Mouse (Mus musculus) spleen, embryonic (tissue): Measurements from ENCODE around the gene Ift43.

ENCODE experiments used
- CTCF ChIA-PET: fragments of 350-600 bp; sonication (Branson Sonifier 250); formaldehyde crosslinking; loops from one replicate; lab custom pipeline; 2022; lab: Charles Lee

The Ift43 gene

DNA sequence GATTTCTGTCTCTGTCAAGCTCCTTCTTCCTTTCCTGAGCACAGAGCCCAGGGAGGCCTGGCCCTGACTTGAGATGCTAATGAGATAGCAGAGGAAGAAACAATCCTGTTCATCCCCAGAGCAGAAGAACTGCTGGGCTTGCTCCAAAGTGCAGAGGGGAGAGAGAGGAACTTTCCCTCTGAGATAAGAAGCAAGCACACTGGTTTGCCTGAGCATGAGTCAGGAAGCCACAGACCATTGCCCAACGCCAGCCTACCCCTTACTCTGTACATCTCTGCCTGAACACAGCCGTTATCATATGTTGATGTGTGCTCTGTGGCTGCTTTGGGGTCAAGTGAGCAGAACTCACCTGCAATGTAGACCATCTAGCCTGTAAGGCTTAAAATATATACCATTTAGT lies 83.9 kb downstream of the Ift43 start:
- CTCF ChIA-PET: no interaction called here

DNA sequence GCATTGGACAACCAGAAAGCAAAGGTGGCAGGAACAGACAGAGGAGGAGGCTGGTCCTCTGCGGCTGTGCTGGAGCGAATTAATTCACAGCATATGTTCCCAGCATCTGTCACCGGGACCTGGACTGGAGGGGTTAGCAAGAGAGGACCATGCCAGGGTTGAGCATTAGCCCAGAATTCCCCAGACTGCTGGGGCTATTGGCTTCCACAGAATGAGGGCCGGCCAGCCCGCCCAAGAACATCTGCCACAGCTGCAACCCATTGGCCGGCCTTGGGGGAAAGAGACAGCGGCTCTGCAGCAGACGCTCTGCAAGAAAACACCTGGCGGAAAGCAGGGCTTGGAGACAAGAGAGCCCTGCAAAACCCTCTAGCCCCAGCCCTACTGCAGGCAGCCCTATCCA lies 84.7 kb downstream of the Ift43 start:
- CTCF ChIA-PET: interaction anchor here (0.6 kb wide), 1 partner anchor 27 kb away, joined by 4 read pairs; no protein-coding TSS in a partner anchor

DNA sequence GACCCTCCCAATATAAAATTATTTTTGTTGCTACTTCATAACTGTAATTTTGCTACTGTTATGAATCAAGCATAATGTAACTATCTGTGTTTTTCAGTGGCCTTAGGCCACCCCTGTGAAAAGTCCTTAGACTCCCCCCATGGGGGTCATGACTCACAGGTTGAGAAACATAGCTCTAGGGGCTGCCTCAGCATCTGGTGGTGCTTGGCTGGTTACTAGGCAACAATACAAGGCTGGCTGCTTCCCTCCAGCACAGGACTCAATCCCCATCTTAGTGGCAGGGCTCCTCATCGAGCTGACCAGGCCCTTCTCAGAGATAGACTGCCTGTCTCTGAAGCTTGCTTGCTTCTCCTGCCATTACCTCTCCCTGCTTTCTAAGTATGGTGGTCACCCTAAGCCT lies 86.4 kb downstream of the Ift43 start:
- CTCF ChIA-PET: no interaction called here

DNA sequence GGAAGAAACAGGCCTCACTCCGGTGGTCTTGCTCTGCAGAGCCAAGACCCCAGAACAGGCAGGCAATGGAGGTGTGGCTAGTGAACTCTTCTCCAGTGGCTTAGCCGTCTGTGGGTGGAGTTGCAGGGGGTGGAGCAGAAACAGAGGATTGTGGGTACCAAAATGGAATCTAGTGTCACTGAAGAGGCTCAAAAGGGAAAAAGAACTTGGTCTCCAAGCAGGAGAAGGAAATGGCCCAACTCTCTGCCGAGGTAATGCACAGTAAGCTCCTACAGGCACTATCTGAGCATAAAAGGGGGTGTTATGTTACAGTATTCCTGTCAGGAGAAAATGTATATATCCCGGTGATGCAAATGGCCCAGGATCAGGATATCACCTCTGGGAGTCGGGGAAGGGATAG lies 86.9 kb downstream of the Ift43 start:
- CTCF ChIA-PET: no interaction called here

DNA sequence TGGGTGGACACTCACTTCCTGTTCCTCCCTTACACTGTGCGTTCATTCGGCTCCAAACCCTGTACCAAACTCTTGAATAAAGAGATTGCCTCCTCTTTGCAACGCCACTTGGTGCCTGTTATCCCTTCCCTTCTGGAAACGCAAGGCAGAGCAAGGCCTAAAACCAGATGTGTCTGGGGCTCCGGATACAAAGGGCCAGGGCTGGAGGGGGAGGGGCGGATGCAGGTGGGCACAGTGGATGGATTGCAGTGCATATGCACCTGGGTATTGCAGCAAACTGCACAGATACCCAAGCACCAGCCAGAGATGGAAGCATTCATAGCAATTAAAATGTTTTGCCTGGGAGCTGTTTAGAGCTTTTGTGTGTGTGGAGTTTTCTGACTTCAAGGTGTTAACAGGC lies 91.0 kb downstream of the Ift43 start:
- CTCF ChIA-PET: interaction anchor here (0.7 kb wide), 1 partner anchor 218 kb away, joined by 3 read pairs; no protein-coding TSS in a partner anchor

DNA sequence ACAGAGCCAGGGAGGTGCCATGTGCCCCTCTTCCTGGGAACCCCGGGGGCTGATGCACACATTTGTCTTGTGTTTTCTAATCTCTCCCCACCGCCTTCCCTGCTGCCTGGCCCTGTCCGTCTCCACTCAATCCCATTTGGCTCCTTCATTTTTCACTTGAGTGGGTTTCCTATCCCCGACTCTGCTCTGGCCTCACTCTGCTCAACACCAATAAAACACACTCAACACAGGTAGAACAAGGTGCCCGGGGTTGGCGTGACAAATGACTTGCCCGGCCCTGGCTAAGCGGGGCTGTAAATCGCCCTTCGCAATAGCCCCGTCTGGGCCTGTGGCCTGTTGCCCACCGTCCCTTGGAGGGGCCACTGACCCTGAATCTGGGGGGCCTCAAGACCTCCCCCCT lies 92.0 kb downstream of the Ift43 start:
- CTCF ChIA-PET: no interaction called here

DNA sequence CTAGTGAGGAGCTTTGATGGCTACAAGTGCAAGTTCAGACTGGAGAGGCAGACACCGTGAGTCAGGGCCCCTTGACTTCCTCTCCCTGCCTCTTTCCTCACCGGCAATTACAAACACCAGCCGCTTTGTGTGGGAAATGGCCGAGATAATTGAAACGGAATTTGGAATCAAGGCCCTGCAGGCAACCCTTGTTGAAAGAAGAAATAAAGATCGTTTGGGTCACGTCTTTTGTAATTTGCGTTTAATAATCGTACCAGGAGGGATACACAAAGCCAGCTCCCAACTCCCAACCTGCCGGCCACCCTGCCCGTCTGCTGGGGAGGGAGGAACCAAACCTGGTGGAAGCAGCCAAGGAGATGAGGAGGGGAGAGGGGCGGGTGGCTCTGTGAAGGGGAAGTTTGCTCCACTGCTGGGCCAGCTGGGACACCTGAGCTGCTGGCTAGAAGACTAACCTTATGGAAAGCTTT lies 93.2 kb downstream of the Ift43 start:
- CTCF ChIA-PET: no interaction called here

DNA sequence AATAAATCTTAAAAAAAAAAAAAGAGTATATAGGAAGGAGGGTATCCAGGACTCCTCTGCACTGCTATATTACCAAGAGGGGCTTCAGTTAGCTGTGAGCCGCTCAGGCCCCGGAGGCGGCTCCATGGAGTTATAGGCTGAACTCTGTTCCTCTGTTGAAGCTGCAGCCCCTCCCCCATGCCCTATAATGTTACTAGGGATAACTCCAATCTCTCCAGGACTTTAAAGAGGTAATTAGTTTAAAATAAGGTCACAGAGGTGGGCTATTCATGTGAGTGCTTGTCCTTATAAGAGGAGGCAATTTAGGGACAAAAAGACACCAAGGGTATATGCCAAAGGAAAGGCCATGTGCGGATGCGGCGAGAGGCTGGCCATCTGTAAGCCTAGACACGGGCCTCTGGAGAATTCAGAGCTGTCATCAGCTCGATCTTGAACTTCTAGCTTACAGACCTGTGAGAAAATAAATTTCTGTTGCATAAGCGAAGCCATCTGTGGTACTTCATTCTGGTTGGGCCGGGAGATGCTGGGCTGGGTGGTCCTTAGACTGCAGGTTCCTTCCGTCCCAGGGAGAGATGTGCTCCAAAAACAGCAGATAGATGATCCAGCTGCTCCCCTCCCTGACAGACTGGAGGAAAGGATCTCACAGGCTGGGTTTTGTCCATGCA lies 94.5 kb downstream of the Ift43 start:
- CTCF ChIA-PET: no interaction called here

DNA sequence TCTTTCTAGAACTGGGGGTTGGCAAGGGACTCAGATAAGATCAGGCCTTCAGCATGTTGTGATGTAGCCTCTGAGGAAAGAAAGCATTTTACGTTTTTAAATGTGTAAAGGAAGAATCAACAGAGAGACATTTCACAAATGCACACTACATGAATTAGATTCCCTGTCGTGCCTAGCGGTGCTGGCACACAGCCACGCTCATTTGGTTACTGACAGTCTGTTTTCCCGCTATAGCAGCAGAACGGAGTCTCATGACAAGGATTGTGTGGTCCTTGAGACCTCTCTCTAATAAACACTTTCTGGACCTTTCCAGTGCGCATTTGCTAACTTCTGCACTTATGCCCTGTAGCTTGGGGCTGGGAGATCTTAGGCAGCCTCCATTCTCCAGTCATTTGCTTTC lies 96.9 kb downstream of the Ift43 start:
- CTCF ChIA-PET: no interaction called here

DNA sequence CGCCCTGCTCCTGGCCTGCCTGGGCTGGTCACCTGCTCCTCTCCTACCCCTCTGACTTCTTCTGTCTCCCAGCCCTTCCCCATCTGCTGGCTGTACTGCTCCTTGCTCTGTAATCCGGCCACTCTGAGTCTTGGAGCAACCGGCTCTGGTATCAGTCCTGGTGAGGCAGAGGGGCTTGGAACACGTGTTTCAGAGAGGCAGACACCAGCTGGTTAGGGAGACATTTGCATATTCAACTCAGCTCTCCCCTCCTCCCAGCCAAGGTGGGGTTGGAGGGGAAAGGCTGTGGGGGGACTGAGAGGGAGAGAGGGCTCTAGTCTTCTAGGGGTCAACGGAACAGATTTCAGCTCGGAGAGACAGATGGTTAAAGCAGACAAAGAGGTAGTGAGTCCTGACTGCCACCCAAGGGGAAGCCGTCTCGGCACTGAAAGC lies 99.0 kb downstream of the Ift43 start:
- CTCF ChIA-PET: no interaction called here

DNA sequence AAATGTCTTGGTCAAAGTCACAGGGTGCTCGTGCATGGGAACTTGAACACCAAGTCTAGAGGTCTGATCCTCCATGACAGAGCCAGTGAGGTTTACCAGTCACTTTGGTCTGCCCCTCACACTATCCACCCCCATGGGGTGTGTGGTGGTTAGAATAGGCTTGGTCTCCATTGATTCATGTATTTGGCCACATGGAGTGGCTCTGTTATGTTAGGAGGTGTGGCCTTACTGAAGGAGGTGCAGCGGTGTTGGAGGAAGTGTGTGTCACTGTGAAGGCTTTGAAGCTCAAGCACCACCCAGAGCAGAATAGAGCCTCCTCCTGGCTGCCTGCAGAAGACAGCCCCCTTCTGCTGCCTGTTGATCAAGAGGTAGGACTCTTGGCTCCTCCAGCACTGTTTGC lies 99.5 kb downstream of the Ift43 start:
- CTCF ChIA-PET: no interaction called here

DNA sequence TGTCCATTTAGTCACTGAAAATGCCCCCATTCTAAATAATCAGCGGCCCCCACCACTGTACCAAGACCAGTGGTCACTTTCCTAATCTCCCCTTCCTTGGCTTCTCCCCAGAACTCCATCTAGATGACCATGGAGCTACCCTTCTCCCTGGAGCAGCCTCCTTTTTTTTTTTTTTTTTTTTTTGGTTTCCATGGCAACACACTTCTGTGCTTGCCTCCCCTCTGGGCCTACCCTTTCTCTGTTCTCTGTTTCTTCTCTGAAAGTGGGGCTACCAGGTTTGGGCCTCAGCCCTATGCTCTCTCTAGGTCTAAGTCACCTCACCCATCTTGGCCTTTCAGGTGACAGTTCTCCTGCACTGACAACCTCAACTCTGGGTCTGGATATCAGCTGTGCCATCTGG lies 100.1 kb downstream of the Ift43 start:
- CTCF ChIA-PET: no interaction called here

DNA sequence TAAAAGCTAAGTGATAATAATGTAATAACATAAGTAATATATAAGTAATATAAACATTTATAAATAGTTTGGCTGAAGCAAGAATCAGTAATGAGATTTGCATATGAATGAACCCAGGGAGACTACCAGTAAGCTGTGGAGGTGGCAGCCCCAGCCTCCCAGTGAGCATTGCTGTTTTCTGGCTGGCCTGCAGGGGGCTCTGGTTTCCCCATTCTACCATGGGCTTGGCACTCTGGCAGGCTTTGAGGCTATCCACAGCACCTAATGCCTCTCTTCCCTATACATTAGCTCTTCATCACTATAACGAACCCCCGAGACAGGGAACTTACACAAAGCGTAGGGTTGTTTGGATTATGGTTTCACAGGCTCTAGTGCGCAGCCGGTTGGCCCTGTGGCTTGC lies 105.8 kb downstream of the Ift43 start:
- CTCF ChIA-PET: interaction anchor here (0.6 kb wide), 1 partner anchor 10 kb away, joined by 10 read pairs; no protein-coding TSS in a partner anchor

DNA sequence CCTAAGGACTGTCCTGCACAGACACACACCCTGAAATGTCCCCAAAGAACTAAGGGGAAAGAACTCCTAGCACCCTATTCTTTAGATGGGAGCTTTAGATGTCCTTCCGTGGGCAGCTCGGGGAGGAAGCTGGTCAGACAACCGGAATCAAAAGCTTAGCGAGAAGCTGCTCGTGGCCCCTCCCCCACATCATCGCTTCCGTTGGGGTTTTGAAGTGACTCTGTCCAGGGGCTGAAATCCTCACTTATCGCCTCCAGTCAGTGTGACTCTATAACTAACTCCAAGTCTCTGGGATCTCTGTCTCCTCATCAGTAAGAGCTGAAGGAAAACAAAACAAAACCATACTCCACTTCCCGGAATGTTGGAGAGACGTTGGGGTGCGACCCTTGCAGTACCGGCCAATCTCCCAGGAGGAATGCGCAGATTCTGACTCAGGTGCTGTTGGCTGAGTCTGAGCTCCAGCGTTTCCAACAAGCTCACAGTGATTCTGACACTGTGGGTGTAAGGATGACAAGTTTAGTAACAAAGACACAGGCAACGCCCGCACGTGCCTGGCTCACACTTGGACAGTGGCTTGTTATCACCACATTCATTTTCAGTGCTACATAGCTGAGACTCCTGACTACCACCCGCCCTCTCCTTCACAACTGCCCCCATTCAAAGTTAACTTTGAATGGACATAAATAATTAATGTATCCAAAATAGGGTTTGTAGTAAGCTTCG lies 107.4 kb downstream of the Ift43 start:
- CTCF ChIA-PET: no interaction called here

DNA sequence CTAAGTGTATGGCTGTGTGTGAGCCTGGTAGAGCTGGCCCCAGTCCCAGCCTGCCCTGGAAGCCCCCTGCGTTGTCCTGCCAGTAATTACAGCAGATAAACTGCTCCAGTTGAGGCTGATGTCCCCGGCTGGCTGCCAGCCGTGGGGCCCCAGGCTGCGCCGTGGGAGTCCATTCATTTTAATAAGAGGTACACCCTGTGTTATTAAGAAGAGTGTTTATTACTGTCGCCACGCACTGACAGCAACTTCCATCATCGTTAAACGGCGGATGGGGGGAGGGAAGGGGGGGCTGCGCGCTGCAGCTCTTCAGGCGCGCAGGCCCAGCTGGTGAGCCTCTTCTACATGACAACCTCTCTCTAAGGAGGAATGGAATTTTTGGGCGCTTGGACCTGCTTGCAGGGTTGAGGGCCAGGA lies 109.7 kb downstream of the Ift43 start:
- CTCF ChIA-PET: no interaction called here

DNA sequence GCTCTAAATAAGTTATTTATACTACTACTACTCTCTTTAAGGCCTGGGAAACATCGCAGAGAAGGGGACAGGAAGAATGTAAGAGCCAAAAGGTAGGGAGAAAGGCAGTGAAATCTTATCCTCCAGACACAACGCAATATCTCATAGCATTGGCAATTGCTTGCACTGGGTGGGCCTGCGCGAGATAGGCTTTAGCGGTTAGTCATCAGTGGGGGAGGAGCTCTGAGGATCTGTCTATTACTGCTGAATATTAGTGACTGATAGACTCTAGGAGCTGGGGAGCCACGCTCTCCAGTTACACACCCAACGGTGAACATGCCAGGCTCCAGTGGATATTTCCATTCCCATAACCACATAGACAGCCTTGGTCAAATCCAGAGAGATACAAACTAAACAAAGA lies 114.6 kb downstream of the Ift43 start:
- CTCF ChIA-PET: no interaction called here

DNA sequence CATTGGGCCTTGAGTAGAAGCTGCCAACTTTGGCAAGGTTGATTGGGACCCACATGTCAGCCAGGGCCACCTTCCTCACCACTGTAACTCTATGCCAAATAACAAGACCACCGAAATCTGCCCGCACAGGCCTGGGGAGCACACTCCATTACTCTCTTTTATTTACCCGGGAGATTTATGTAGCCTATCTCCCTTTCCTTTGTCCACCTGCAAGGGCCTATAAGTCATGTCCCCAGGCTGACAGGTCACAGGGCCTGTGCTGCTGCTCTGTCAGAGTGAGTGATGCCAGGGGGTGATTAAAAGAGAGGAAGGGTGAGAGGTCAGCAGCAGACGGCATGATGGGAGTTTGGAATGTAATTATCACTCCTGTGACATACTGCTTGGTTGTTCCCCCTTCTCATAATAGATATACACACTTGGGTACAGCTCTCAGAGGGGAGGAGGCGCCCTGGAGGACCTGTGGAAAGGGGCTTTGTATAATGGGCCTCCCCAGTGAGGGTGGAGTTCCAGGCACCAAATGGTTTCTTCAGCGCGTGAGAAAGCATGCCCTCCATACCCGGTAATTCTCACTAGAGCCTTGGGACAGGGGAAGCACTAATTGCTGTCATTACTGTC lies 121.2 kb downstream of the Ift43 start:
- CTCF ChIA-PET: no interaction called here

DNA sequence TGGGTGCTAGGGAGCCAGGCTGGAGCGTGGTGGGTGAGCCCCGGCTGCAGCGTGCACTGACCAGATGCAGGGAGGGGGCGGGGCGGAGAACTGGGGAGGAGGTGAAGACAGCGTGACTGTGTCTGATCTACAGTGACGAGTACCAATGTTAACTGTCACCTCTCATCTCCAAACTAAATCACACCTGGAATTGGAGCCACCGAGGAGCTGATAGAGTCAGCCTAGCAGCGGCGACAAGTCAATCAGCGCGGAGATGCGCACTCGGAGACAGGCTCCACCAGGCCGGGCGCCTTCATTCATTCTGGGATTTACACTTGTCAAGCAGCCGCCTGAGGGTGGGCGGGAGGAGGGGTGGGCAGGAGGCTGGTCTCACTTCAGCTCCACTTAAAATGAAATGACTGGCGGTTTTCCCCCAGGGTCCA lies 128.8 kb downstream of the Ift43 start:
- CTCF ChIA-PET: no interaction called here
